Mouse (Mus musculus): ENCODE measurements around the gene Sfmbt1.

Sfmbt1 gene

GRCm38 (mm10) chr14:30826174-30827140 lies 111.8 kb downstream of the Sfmbt1 start:
- DNase-seq, result no peak

- no peak for DNase-seq
These were observed 112.8 kb downstream of the Sfmbt1 start for GRCm38 (mm10) chr14:30827480-30827879.

- no peak for DNase-seq
These were observed 113.4 kb downstream of the Sfmbt1 start for GRCm38 (mm10) chr14:30828077-30828476.

GRCm38 (mm10) chr14:30828635-30829460 lies 114.2 kb downstream of the Sfmbt1 start:
- DNase-seq, result no peak

GRCm38 (mm10) chr14:30837416-30837996 lies 122.9 kb downstream of the Sfmbt1 start:
- no peak for DNase-seq

GRCm38 (mm10) chr14:30843701-30844100 lies 129.1 kb downstream of the Sfmbt1 start:
- no peak for DNase-seq

- DNase-seq, result no peak
These were observed 135.9 kb downstream of the Sfmbt1 start for GRCm38 (mm10) chr14:30850504-30850903.

- no peak for DNase-seq
These were observed 137.7 kb downstream of the Sfmbt1 start for GRCm38 (mm10) chr14:30852325-30852724.

GRCm38 (mm10) chr14:30855316-30855715 lies 140.7 kb downstream of the Sfmbt1 start:
- peak; percentile 75 for DNase-seq

- DNase-seq, result peak; percentile 70
These were observed 142.3 kb downstream of the Sfmbt1 start for GRCm38 (mm10) chr14:30856885-30857507.

- DNase-seq, result no peak
These were observed 143.3 kb downstream of the Sfmbt1 start for GRCm38 (mm10) chr14:30857990-30858389.

GRCm38 (mm10) chr14:30861421-30862125 lies 146.9 kb downstream of the Sfmbt1 start:
- DNase-seq, result peak; percentile 50

- no peak for DNase-seq
These were observed 147.7 kb downstream of the Sfmbt1 start for GRCm38 (mm10) chr14:30862368-30862767.

- no peak for DNase-seq
These were observed 150.7 kb downstream of the Sfmbt1 start for GRCm38 (mm10) chr14:30865311-30865710.

- peak; percentile 70 for DNase-seq
These were observed 152.4 kb downstream of the Sfmbt1 start for GRCm38 (mm10) chr14:30867042-30867441.

GRCm38 (mm10) chr14:30868826-30869225 lies 154.2 kb downstream of the Sfmbt1 start:
- no peak for DNase-seq

GRCm38 (mm10) chr14:30869391-30869801 lies 154.7 kb downstream of the Sfmbt1 start:
- DNase-seq, result no peak

- no peak for DNase-seq
These were observed 155.8 kb downstream of the Sfmbt1 start for GRCm38 (mm10) chr14:30870206-30871147.
